Mouse (Mus musculus): Measurements from ENCODE around the gene Mfsd7a. TPM values are rescaled to one million over a fixed set of nuclear protein-coding genes. Genes with fewer than 3 reads are reported as not detected.

Mfsd7a gene
- polyA plus RNA-seq, 1 experiment from 2014 or later, result 0.20 TPM

GRCm38 (mm10) chr5:108458706-108459105 lies 10.0 kb upstream of the Mfsd7a start:
- DNase-seq (ENCODE audit: low spot score), result no peak
- no peaks in the 10 kb centered on the region for H3K36me3 ChIP-seq
- 75% methylated on average over 2 of the region's 2 CpGs for WGBS

GRCm38 (mm10) chr5:108454094-108454493 lies 5.4 kb upstream of the Mfsd7a start:
- Histone ChIP-seq H3K9me3 (replicated peaks) (no peaks in the 10 kb centered on the region), H3K27ac (no peak overlapping the region), H3K27me3 (ENCODE audit: low read depth, poor library complexity, severe bottlenecking) (peaks cover 17% of the 10 kb centered on the region), H3K4me3 (no peak overlapping the region), H3K36me3 (no peaks in the 10 kb centered on the region), H3K4me1 (peaks cover 5% of the 10 kb centered on the region)
- 60% methylated on average over 3 of the region's 3 CpGs for WGBS
- DNase-seq (ENCODE audit: low spot score), result no peak

More at GRCm38 (mm10) chr5:108458706-108459105, 10.0 kb upstream of the Mfsd7a start:
- Histone ChIP-seq H3K4me1 (peaks cover 21% of the 10 kb centered on the region), H3K9me3 (replicated peaks) (no peaks in the 10 kb centered on the region), H3K27ac (no peak overlapping the region), H3K27me3 (ENCODE audit: low read depth, poor library complexity, severe bottlenecking) (peaks cover 13% of the 10 kb centered on the region), H3K4me3 (no peak overlapping the region)

- Histone ChIP-seq H3K27ac (no peak overlapping the region), H3K4me3 (no peak overlapping the region), H3K36me3 (no peaks in the 10 kb centered on the region), H3K27me3 (ENCODE audit: low read depth, poor library complexity, severe bottlenecking) (peaks cover 23% of the 10 kb centered on the region), H3K9me3 (replicated peaks) (no peaks in the 10 kb centered on the region), H3K4me1 (peaks cover 16% of the 10 kb centered on the region)
- 95% methylated on average over 1 of the region's 1 CpGs for WGBS
- no peak for DNase-seq (ENCODE audit: low spot score)
Measured at GRCm38 (mm10) chr5:108452422-108452821, 3.7 kb upstream of the Mfsd7a start.

DNA sequence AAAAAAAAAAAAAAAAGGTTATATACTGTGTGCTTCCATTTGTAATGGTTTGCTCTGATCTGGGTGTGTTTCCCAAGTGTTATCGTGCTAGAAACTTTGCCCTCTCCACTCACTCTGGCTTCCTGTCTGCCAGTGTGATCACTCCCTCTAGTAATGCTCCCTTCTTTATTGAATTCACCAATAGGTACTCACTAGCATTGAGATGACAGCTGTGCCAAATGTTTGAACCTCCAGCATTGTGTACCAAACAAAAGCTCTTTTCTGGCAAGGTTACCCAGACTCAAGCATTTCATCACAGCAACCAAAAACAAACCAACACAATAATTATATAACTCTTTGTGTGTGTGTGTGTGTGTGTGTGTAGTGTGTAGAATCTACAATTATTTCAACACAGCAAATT lies 2.9 kb upstream of the Mfsd7a start:
- no peak for DNase-seq (ENCODE audit: low spot score)
- peaks cover 16% of the 10 kb centered on the region for H3K4me1 ChIP-seq

GRCm38 (mm10) chr5:108450837-108451540 lies 2.3 kb upstream of the Mfsd7a start:
- H3K27ac ChIP-seq, result no peak overlapping the region
- 79% methylated on average over 8 of the region's 8 CpGs for WGBS
- H3K27me3 ChIP-seq (ENCODE audit: low read depth, poor library complexity, severe bottlenecking), result peaks cover 36% of the 10 kb centered on the region
- no peak for DNase-seq (ENCODE audit: low spot score)
- no peak overlapping the region for H3K4me3 ChIP-seq
- H3K36me3 ChIP-seq, result no peaks in the 10 kb centered on the region
- no peaks in the 10 kb centered on the region for H3K9me3 ChIP-seq (replicated peaks)
- H3K4me1 ChIP-seq, result peaks cover 16% of the 10 kb centered on the region

More for the DNA sequence above, 2.9 kb upstream of the Mfsd7a start:
- Histone ChIP-seq H3K27me3 (ENCODE audit: low read depth, poor library complexity, severe bottlenecking) (peaks cover 30% of the 10 kb centered on the region), H3K9me3 (replicated peaks) (no peaks in the 10 kb centered on the region), H3K36me3 (no peaks in the 10 kb centered on the region), H3K4me3 (no peak overlapping the region), H3K27ac (no peak overlapping the region)
- WGBS, result 86% methylated on average over 1 of the region's 1 CpGs

DNA sequence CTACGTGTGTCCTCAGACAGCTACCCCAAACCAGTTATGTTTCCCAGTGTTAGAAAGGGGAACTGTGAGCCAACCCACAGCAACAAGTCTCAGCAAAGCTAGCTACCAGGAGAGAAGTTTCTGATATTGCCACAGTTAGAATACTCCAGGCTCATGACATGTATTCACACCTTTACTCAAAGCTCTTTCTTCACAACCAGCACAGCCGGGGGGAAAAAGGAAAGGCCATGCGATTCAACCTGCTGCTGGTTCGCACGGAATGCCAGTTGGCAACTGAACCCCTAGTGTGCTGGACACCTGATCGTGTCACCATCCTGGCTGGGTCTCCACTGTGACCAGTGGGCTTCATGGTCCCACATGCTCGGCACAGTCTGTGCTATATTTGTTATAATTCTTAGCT lies 834 bp downstream of the Mfsd7a start:
- no peak overlapping the region for H3K4me3 ChIP-seq
- no peaks in the 10 kb centered on the region for H3K36me3 ChIP-seq
- no peak for DNase-seq (ENCODE audit: low spot score)
- 81% methylated on average over 7 of the region's 7 CpGs for WGBS
- H3K9me3 ChIP-seq (replicated peaks), result no peaks in the 10 kb centered on the region
- H3K27ac ChIP-seq, result no peak overlapping the region
- peaks cover 16% of the 10 kb centered on the region for H3K4me1 ChIP-seq
- H3K27me3 ChIP-seq (ENCODE audit: low read depth, poor library complexity, severe bottlenecking), result peaks cover 36% of the 10 kb centered on the region

DNA sequence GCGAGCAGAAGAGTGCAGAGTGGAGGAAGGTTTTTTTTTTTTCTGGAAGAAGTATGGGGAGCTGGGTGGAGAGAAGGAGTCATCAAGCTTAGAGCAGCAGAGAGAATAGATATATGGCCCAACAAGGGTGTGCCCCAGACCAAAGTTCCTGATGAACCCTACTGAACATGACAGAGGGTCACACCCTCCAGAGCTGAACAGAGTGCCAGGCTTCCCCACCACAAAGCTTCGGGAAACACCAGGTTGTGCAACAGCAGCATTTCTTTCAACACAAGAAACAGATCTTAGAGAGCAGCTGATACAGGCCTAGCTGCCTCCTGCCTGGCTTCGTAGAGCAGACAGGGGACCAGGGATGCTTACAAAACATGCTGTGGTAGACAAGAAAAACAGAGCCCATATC lies 1.7 kb downstream of the Mfsd7a start:
- Histone ChIP-seq H3K9me3 (replicated peaks) (no peaks in the 10 kb centered on the region), H3K27ac (no peak overlapping the region), H3K4me1 (peaks cover 16% of the 10 kb centered on the region), H3K4me3 (no peak overlapping the region), H3K27me3 (ENCODE audit: low read depth, poor library complexity, severe bottlenecking) (peaks cover 36% of the 10 kb centered on the region), H3K36me3 (no peaks in the 10 kb centered on the region)
- WGBS, result 86% methylated on average over 3 of the region's 3 CpGs
- DNase-seq (ENCODE audit: low spot score), result no peak

GRCm38 (mm10) chr5:108436101-108436500 lies 12.6 kb downstream of the Mfsd7a start:
- no peak overlapping the region for H3K27ac ChIP-seq
- 0 out of 2 replicates have a peak, but pooled peaks cover 7% of the 10 kb centered on the region for H3K27me3 ChIP-seq (ENCODE audit: low read depth, poor library complexity, severe bottlenecking)
- WGBS, result 67% methylated on average over 2 of the region's 2 CpGs
- H3K4me3 ChIP-seq, result no peak overlapping the region
- peaks cover 15% of the 10 kb centered on the region for H3K4me1 ChIP-seq
- H3K9me3 ChIP-seq (replicated peaks), result no peaks in the 10 kb centered on the region
- DNase-seq (ENCODE audit: low spot score), result no peak
- H3K36me3 ChIP-seq, result peaks cover 18% of the 10 kb centered on the region

- 0 out of 2 replicates have a peak, but pooled peaks cover 7% of the 10 kb centered on the region for H3K27me3 ChIP-seq (ENCODE audit: low read depth, poor library complexity, severe bottlenecking)
- peak within 1 kb of the TSS; percentile 92 for H3K27ac ChIP-seq
- no peaks in the 10 kb centered on the region for H3K9me3 ChIP-seq (replicated peaks)
- peak; percentile 94 for DNase-seq (ENCODE audit: low spot score)
- H3K36me3 ChIP-seq, result peaks cover 34% of the 10 kb centered on the region
- peak within 1 kb of the TSS; percentile 89 for H3K4me3 ChIP-seq
- under 1% methylated on average over 42 of the region's 42 CpGs for WGBS
- H3K4me1 ChIP-seq, result peaks cover 15% of the 10 kb centered on the region
Measured at GRCm38 (mm10) chr5:108433804-108434587, 14.7 kb downstream of the Mfsd7a start, which contains the start of gene Atp5k. Gene Atp5k (minus strand): TSS chr5:108434448.

GRCm38 (mm10) chr5:108431196-108431595 lies 17.5 kb downstream of the Mfsd7a start:
- no peak overlapping the region for H3K4me3 ChIP-seq
- H3K9me3 ChIP-seq (replicated peaks), result no peaks in the 10 kb centered on the region
- H3K4me1 ChIP-seq, result peaks cover 15% of the 10 kb centered on the region
- no peak overlapping the region for H3K27ac ChIP-seq
- DNase-seq (ENCODE audit: low spot score), result no peak
- peaks cover 34% of the 10 kb centered on the region for H3K36me3 ChIP-seq
- 92% methylated on average over 6 of the region's 6 CpGs for WGBS
- H3K27me3 ChIP-seq (ENCODE audit: low read depth, poor library complexity, severe bottlenecking), result 0 out of 2 replicates have a peak, but pooled peaks cover 4% of the 10 kb centered on the region

- H3K27ac ChIP-seq, result no peak overlapping the region
- 42% methylated on average over 1 of the region's 1 CpGs for WGBS
- H3K27me3 ChIP-seq (ENCODE audit: low read depth, poor library complexity, severe bottlenecking), result no peaks in the 10 kb centered on the region
- DNase-seq (ENCODE audit: low spot score), result peak; percentile 37
- peaks cover 26% of the 10 kb centered on the region for H3K36me3 ChIP-seq
- H3K4me3 ChIP-seq, result no peak overlapping the region
- H3K9me3 ChIP-seq (replicated peaks), result no peaks in the 10 kb centered on the region
- no peaks in the 10 kb centered on the region for H3K4me1 ChIP-seq
Measured at GRCm38 (mm10) chr5:108427186-108427585, 21.5 kb downstream of the Mfsd7a start.

GRCm38 (mm10) chr5:108423427-108423826 lies 25.3 kb downstream of the Mfsd7a start:
- Histone ChIP-seq H3K36me3 (no peaks in the 10 kb centered on the region), H3K9me3 (replicated peaks) (no peaks in the 10 kb centered on the region), H3K4me3 (no peak overlapping the region), H3K4me1 (no peaks in the 10 kb centered on the region), H3K27ac (no peak overlapping the region), H3K27me3 (ENCODE audit: low read depth, poor library complexity, severe bottlenecking) (no peaks in the 10 kb centered on the region)
- DNase-seq (ENCODE audit: low spot score), result no peak
- 89% methylated on average over 2 of the region's 2 CpGs for WGBS

DNA sequence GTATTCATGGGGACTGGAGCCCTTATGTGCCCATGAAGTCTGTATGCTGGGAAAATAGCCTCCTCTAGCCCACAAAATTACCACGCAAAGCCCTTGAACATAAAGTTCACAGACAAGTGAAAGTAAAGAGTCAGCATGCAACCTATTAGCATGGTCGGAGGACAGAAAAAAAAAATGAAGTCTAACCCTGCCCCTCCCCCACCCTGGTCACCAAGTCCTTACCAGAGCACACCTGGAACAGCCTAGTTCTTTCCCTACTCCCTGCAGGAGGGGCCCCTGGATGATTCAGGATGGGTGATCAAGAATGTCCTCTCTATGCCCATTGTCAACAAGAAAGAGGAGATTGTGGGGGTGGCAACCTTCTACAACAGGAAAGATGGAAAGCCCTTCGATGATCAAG lies 25.9 kb downstream of the Mfsd7a start:
- Histone ChIP-seq H3K4me3 (no peak overlapping the region), H3K27me3 (ENCODE audit: low read depth, poor library complexity, severe bottlenecking) (no peaks in the 10 kb centered on the region), H3K36me3 (no peaks in the 10 kb centered on the region), H3K9me3 (replicated peaks) (no peaks in the 10 kb centered on the region), H3K27ac (no peak overlapping the region), H3K4me1 (no peaks in the 10 kb centered on the region)
- no peak for DNase-seq (ENCODE audit: low spot score)
- 83% methylated on average over 3 of the region's 3 CpGs for WGBS

Data from limb, embryonic 10.5 days (tissue).